Mouse (Mus musculus): ENCODE measurements around the gene Togaram1. TPM values are rescaled to one million over a fixed set of nuclear protein-coding genes. Genes with fewer than 3 reads are reported as not detected.

Togaram1 gene
- polyA plus RNA-seq, 1 experiment = 1.2 TPM

GRCm38 (mm10) chr12:64968067-64968466 is 2.5 kb downstream of the Togaram1 start:
- H3K36me3 ChIP-seq (replicated peaks; ENCODE audit: low read length) = peaks cover 14% of the 10 kb centered on the region
- no peaks in the 10 kb centered on the region for H3K9me3 ChIP-seq
- H3K27me3 ChIP-seq (replicated peaks) = no peaks in the 10 kb centered on the region
- H3K4me3 ChIP-seq (replicated peaks) = peak overlapping the region; percentile 94
- no peak for TF ChIP-seq GATA1 (IDR thresholded peaks at IDR 0.05; ENCODE audit: borderline replicate concordance, low read length)
- TF ChIP-seq FLI1 (IDR thresholded peaks at IDR 0.05; ENCODE audit: low read length) = no peak
- H3K4me1 ChIP-seq = peaks cover 44% of the 10 kb centered on the region

DNA sequence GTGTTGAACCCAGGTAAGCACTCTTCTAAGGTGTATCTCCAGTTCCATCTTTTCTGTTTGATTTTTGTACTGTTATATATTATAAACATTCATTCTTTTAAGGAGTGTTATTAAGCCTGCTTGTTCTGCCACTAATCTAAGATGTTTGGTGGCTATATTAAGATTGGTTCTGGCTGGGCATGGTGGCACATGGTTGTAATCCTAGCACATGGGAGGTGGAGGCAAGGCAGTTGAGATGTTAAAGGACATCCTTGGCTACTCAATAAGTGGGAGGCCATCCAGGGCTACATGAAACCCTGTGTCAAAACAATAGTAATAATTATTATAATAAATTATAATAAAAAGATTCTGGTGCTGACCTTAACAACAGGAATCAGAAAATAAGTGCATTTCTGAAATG is 5.8 kb downstream of the Togaram1 start:
- TF ChIP-seq GATA1 (IDR thresholded peaks at IDR 0.05; ENCODE audit: borderline replicate concordance, low read length) (no peak), FLI1 (IDR thresholded peaks at IDR 0.05; ENCODE audit: low read length) (no peak)
- peak overlapping the region; percentile 56 for H3K4me3 ChIP-seq (replicated peaks)
- H3K36me3 ChIP-seq (replicated peaks; ENCODE audit: low read length) = peaks cover 18% of the 10 kb centered on the region
- H3K9me3 ChIP-seq = no peaks in the 10 kb centered on the region
- H3K27me3 ChIP-seq (replicated peaks) = no peaks in the 10 kb centered on the region
- H3K4me1 ChIP-seq = peaks cover 60% of the 10 kb centered on the region

GRCm38 (mm10) chr12:64972063-64972462 is 6.5 kb downstream of the Togaram1 start:
- H3K4me3 ChIP-seq (replicated peaks) = peak overlapping the region; percentile 73
- no peaks in the 10 kb centered on the region for H3K27me3 ChIP-seq (replicated peaks)
- H3K4me1 ChIP-seq = peaks cover 60% of the 10 kb centered on the region
- H3K9me3 ChIP-seq = no peaks in the 10 kb centered on the region
- TF ChIP-seq GATA1 (IDR thresholded peaks at IDR 0.05; ENCODE audit: borderline replicate concordance, low read length) (no peak), FLI1 (IDR thresholded peaks at IDR 0.05; ENCODE audit: low read length) (no peak)
- peaks cover 24% of the 10 kb centered on the region for H3K36me3 ChIP-seq (replicated peaks; ENCODE audit: low read length)

DNA sequence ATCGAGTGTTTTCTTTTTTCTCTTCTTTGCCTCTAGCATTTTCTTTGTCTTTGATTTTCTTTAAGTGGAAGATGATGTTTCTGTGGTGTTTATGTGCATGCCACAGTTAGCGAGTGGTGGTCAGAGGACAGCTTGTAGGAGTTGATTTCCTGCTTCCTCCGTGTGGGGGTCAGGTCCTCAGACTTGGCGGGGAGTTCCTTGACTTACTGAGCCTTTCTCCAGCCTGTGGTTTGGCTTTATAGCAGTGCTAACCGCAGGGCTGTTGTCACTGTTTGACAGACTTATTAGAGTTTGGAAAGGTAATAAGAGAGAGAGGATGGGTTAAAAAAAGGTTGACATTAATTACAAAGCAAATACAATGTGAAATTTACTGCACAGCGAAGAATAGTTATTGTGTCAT is 10.0 kb downstream of the Togaram1 start:
- Histone ChIP-seq H3K4me1 (peaks cover 47% of the 10 kb centered on the region), H3K27me3 (replicated peaks) (no peaks in the 10 kb centered on the region), H3K4me3 (replicated peaks) (peak overlapping the region; percentile 85), H3K36me3 (replicated peaks; ENCODE audit: low read length) (peaks cover 53% of the 10 kb centered on the region), H3K9me3 (no peaks in the 10 kb centered on the region)
- TF ChIP-seq GATA1 (IDR thresholded peaks at IDR 0.05; ENCODE audit: borderline replicate concordance, low read length) (no peak), FLI1 (IDR thresholded peaks at IDR 0.05; ENCODE audit: low read length) (no peak)

DNA sequence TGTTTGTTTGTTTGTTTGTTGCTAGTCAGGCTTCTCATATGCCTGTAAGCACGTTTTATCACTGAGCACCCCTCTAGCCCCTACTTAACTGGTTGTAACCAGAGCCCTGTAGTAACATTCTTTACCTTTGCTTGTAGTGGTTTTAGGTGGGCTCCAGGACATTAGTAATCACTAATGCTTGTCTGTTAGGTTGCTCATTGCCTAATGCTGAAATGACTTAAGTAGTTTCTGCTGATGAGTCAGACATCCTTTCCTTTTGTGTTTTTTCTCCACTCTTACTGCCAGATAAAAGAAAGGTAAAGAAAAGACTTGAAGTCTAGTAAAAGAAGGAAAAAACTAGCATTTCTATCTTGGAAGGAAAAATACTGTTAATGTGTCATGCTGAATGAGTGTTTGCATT is 10.6 kb downstream of the Togaram1 start:
- H3K27me3 ChIP-seq (replicated peaks) = no peaks in the 10 kb centered on the region

DNA sequence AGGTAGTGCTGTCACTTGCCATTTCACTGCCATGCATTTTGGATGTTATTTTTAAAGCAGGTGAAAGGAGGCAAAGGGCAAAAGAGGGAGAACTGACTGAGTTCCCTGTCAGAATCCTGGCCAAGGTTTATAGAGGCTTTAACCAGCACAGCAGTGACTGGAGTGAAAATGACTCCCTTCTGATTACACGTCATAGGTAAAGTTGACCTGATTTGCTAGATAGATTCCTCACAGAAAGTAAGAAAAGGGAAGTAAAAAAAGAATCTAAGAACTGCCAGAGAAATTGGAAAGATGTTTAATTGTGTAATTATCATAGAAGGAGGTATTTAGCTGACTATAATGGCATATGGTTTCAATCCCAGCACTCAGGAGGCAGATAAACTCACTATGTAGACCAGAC is 11.9 kb downstream of the Togaram1 start:
- peaks cover 30% of the 10 kb centered on the region for H3K4me1 ChIP-seq
- no peak overlapping the region for H3K4me3 ChIP-seq (replicated peaks)
- H3K36me3 ChIP-seq (replicated peaks; ENCODE audit: low read length) = peaks cover 59% of the 10 kb centered on the region
- no peaks in the 10 kb centered on the region for H3K9me3 ChIP-seq
- H3K27me3 ChIP-seq (replicated peaks) = no peaks in the 10 kb centered on the region
- TF ChIP-seq FLI1 (IDR thresholded peaks at IDR 0.05; ENCODE audit: low read length) = no peak

More for the DNA sequence above, 10.6 kb downstream of the Togaram1 start:
- Histone ChIP-seq H3K36me3 (replicated peaks; ENCODE audit: low read length) (peaks cover 52% of the 10 kb centered on the region), H3K4me3 (replicated peaks) (no peak overlapping the region), H3K4me1 (peaks cover 41% of the 10 kb centered on the region), H3K9me3 (no peaks in the 10 kb centered on the region)
- TF ChIP-seq FLI1 (IDR thresholded peaks at IDR 0.05; ENCODE audit: low read length) (no peak), GATA1 (IDR thresholded peaks at IDR 0.05; ENCODE audit: borderline replicate concordance, low read length) (no peak)

GRCm38 (mm10) chr12:65007725-65008124 is 42.1 kb downstream of the Togaram1 start:
- Histone ChIP-seq H3K4me1 (no peaks in the 10 kb centered on the region), H3K27me3 (replicated peaks) (no peaks in the 10 kb centered on the region), H3K36me3 (replicated peaks; ENCODE audit: low read length) (peaks cover 85% of the 10 kb centered on the region), H3K9me3 (no peaks in the 10 kb centered on the region), H3K4me3 (replicated peaks) (no peak overlapping the region)
- TF ChIP-seq FLI1 (IDR thresholded peaks at IDR 0.05; ENCODE audit: low read length) (no peak), GATA1 (IDR thresholded peaks at IDR 0.05; ENCODE audit: borderline replicate concordance, low read length) (no peak)

- TF ChIP-seq FLI1 (IDR thresholded peaks at IDR 0.05; ENCODE audit: low read length) = no peak
- Histone ChIP-seq H3K36me3 (replicated peaks; ENCODE audit: low read length) (peaks cover 37% of the 10 kb centered on the region), H3K9me3 (no peaks in the 10 kb centered on the region), H3K4me3 (replicated peaks) (no peak overlapping the region), H3K4me1 (peaks cover 3% of the 10 kb centered on the region; the same call in 1 of the 2 replicates), H3K27me3 (replicated peaks) (no peaks in the 10 kb centered on the region)
Measured at GRCm38 (mm10) chr12:65022842-65023241, 57.2 kb downstream of the Togaram1 start.

DNA sequence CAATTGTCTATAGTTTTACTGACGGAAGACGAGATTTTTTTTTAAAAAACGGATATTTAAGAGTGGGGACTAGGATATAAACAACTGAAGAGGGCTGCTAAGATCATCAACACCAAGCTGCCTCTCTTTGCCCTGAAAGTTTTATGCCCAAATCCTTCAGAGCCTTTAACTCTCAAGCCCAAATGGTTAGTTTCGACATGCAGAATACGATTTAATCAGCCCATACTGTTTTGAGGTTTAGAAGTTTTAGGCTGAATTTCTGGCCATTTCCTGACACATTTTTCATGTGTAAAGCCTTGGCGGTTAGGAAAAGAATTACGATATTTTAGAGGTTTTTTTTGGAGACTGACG is 70.2 kb downstream of the Togaram1 start:
- peaks cover 2% of the 10 kb centered on the region for H3K36me3 ChIP-seq (replicated peaks; ENCODE audit: low read length)
- H3K27me3 ChIP-seq (replicated peaks) = no peaks in the 10 kb centered on the region
- peak overlapping the region; percentile 99 for H3K4me3 ChIP-seq (replicated peaks)
- H3K9me3 ChIP-seq = no peaks in the 10 kb centered on the region
- peaks cover 22% of the 10 kb centered on the region for H3K4me1 ChIP-seq
- no peak for TF ChIP-seq GATA1 (IDR thresholded peaks at IDR 0.05; ENCODE audit: borderline replicate concordance, low read length)
- no peak for TF ChIP-seq FLI1 (IDR thresholded peaks at IDR 0.05; ENCODE audit: low read length)

DNA sequence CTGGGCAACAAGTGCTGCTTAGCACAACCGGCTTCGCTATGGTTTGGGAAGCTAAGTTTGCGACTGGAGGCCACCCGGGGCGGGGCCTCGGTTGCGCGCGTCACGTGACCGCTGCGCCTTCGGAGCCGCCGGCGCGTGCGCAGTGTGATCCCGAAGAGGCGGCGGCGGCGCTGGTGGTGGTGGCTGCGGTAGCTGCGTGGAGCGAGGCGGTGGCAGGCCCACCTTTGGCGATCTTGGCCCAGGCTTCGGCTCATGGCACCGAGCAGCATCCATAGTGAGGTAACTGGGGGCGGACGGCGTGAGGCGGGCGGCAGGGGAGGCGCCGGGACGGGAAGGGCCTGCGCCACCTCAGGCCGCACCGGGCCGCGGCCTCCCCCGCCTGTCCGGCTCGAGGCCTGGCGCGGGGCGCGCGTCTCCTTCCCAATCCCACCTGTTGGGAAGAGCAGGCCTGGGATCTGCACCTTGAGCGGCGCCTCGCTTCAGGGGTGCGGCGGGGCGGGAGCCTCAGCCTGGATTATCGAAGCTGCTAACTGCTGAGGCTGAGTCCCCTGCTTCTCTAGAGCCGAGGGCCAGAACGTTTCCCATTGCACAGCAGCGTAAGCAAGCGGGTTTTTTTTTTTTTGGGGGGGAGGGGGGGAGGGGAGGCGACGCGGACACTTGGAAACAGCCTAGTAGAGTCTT is 70.7 kb downstream of the Togaram1 start, which contains the start of gene Prpf39:
Prpf39 (plus strand) TSS at position 144 of the 681 bp plus-strand sequence.
- H3K9me3 ChIP-seq = no peaks in the 10 kb centered on the region
- H3K36me3 ChIP-seq (replicated peaks; ENCODE audit: low read length) = peaks cover 4% of the 10 kb centered on the region
- no peaks in the 10 kb centered on the region for H3K27me3 ChIP-seq (replicated peaks)
- H3K4me1 ChIP-seq = peaks cover 22% of the 10 kb centered on the region
- H3K4me3 ChIP-seq (replicated peaks) = peak within 1 kb of the TSS; percentile 99
- TF ChIP-seq GATA1 (IDR thresholded peaks at IDR 0.05; ENCODE audit: borderline replicate concordance, low read length) (no peak), FLI1 (IDR thresholded peaks at IDR 0.05; ENCODE audit: low read length) (no peak)
